Mouse (Mus musculus): ENCODE measurements at regions not wholly inside any gene's neighbourhood (a gene's known extent, or its start where the extent isn't known, plus 50 kb on each side); places are given as distances from the start of the nearest gene placed in this dataset.

DNA sequence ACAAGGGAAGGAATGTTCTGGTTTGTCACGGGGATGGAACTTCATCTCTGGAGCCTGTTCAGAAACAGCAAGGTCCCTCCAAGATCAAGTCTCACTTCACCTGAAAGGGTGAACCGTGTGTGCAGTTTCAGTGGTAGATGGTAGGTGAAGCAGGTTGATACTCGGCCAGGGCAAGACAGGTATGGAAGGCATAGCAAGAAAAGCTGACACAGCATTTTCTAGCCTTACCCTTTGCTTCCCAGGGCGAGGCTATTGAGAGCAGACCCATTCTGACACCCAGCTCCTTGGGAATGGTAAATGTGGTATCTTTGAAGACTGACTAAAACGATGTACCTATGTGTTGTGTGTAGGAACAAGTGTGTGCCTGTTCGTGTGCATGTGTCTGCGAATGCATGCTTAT lies 724.9 kb upstream of the 3110018I06Rik start:
- no peak overlapping the region for H3K4me3 ChIP-seq (ENCODE audit: low read depth, low read length)
- no peaks in the 10 kb centered on the region for H3K27me3 ChIP-seq (ENCODE audit: control insufficient read depth, insufficient read depth, low read length)
- no peaks in the 10 kb centered on the region for H3K4me1 ChIP-seq (ENCODE audit: control insufficient read depth, insufficient read depth, low read length)
- H3K4me2 ChIP-seq (ENCODE audit: low read depth, low read length), result no peak overlapping the region
- 87% methylated on average over 7 of the region's 7 CpGs for WGBS
- H3K9me3 ChIP-seq (ENCODE audit: control insufficient read depth, low read length), result no peaks in the 10 kb centered on the region
- no peak overlapping the region for H3K27ac ChIP-seq (ENCODE audit: low read depth, low read length)
- no peak for ATAC-seq (ENCODE audit: low read depth)
- H3K36me3 ChIP-seq (ENCODE audit: control insufficient read depth, insufficient read depth, low read length), result no peaks in the 10 kb centered on the region
- no peak overlapping the region for H3K9ac ChIP-seq (replicated peaks; ENCODE audit: low read depth, low read length)

DNA sequence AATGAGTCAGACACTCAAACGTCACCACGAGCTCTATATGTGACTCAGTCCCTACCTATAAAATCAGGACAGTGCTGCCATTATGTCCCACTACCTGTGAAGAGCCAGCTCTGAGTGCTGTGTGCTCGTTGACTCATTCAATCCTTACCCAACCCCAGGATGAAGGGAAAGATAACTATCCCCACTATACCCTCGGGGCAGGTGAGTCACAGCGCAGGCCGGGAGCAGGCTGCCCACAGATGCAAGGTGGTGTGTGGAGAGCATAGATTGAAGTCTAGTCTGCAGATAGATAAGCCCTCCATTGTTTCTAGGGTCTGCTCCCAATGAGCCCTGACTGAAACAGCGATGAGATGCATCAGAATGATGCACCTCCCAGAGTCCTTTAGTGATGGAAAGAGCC lies 723.9 kb upstream of the 3110018I06Rik start:
- WGBS, result 85% methylated on average over 7 of the region's 7 CpGs
- no peak for ATAC-seq (ENCODE audit: low read depth)
- no peak overlapping the region for H3K9ac ChIP-seq (replicated peaks; ENCODE audit: low read depth, low read length)

DNA sequence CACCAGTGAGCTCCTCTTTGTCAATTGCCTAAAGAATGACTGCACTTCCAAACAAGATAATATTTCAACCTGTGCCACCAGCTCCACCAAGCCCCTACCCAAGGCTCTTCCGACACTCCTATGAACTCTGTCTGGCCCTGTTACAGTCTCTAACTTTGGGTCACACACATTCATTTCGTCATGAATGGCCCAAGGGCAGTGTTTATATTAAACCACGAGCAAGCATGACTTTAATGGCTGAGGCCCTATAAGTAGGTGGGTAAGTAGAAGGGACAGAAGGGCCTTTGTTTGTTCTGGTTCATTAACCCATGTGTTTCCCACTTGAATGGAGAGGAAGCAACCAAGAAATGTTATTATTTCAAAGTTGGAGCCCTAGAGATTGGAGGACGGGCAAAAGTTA lies 714.9 kb upstream of the 3110018I06Rik start:
- no peak overlapping the region for H3K4me2 ChIP-seq (ENCODE audit: low read depth, low read length)
- no peak for ATAC-seq (ENCODE audit: low read depth)
- no peaks in the 10 kb centered on the region for H3K4me1 ChIP-seq (ENCODE audit: control insufficient read depth, insufficient read depth, low read length)
- no peak overlapping the region for H3K4me3 ChIP-seq (ENCODE audit: low read depth, low read length)
- H3K9ac ChIP-seq (replicated peaks; ENCODE audit: low read depth, low read length), result no peak overlapping the region
- H3K27me3 ChIP-seq (ENCODE audit: control insufficient read depth, insufficient read depth, low read length), result no peaks in the 10 kb centered on the region
- H3K9me3 ChIP-seq (ENCODE audit: control insufficient read depth, low read length), result no peaks in the 10 kb centered on the region
- H3K27ac ChIP-seq (ENCODE audit: low read depth, low read length), result no peak overlapping the region
- H3K36me3 ChIP-seq (ENCODE audit: control insufficient read depth, insufficient read depth, low read length), result no peaks in the 10 kb centered on the region
- WGBS, result 50% methylated on average over 4 of the region's 4 CpGs

More for the DNA sequence above, 723.9 kb upstream of the 3110018I06Rik start:
- H3K4me1 ChIP-seq (ENCODE audit: control insufficient read depth, insufficient read depth, low read length), result no peaks in the 10 kb centered on the region
- no peak overlapping the region for H3K4me3 ChIP-seq (ENCODE audit: low read depth, low read length)
- no peak overlapping the region for H3K27ac ChIP-seq (ENCODE audit: low read depth, low read length)
- H3K9me3 ChIP-seq (ENCODE audit: control insufficient read depth, low read length), result no peaks in the 10 kb centered on the region
- H3K36me3 ChIP-seq (ENCODE audit: control insufficient read depth, insufficient read depth, low read length), result no peaks in the 10 kb centered on the region
- H3K27me3 ChIP-seq (ENCODE audit: control insufficient read depth, insufficient read depth, low read length), result no peaks in the 10 kb centered on the region
- H3K4me2 ChIP-seq (ENCODE audit: low read depth, low read length), result no peak overlapping the region

DNA sequence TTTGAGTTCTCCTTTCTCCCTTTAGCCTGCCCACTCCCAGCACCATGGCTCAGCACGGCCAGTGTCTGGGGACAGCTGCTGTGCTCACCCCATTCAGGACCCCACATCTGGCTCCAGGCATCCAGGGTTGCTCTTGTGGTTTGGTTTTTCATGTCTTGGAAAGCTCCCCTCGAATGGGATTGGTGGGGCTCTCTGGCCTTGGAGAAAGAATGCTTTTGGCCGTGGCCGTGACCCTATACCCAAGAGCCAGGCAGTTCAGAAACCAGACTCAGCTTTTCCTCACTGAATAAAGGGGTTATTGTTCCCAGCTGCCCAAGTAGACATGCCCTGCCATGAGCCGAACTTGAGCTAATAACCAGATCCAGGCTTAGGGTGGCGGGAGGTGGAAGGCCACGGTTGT lies 691.8 kb upstream of the 3110018I06Rik start:
- no peak overlapping the region for H3K9ac ChIP-seq (replicated peaks; ENCODE audit: low read depth, low read length)
- H3K36me3 ChIP-seq (ENCODE audit: control insufficient read depth, insufficient read depth, low read length), result no peaks in the 10 kb centered on the region
- no peak overlapping the region for H3K4me3 ChIP-seq (ENCODE audit: low read depth, low read length)
- 77% methylated on average over 7 of the region's 7 CpGs for WGBS
- ATAC-seq (ENCODE audit: low read depth), result no peak
- no peaks in the 10 kb centered on the region for H3K27me3 ChIP-seq (ENCODE audit: control insufficient read depth, insufficient read depth, low read length)
- no peak overlapping the region for H3K27ac ChIP-seq (ENCODE audit: low read depth, low read length)
- no peaks in the 10 kb centered on the region for H3K9me3 ChIP-seq (ENCODE audit: control insufficient read depth, low read length)
- no peaks in the 10 kb centered on the region for H3K4me1 ChIP-seq (ENCODE audit: control insufficient read depth, insufficient read depth, low read length)
- H3K4me2 ChIP-seq (ENCODE audit: low read depth, low read length), result no peak overlapping the region

DNA sequence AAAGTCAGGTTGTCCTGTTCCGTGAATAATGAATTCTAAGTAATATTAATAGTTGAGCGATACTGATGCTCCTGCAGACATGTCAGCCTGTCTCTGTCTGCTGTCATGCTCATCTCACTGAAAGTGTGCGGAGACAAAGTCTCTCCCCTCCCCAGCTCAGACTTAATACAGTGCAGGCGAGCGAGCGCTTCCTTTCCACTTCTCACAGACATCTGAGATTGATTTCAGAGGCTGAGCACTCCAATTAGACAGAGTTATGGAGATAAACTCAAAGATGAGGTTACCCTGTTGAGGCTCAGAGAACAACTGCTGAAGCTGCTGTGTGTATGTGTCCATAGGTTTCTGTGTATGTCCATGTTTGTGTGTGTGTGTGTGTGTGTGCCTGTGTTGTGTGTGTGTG lies 668.7 kb upstream of the 3110018I06Rik start:
- Histone ChIP-seq H3K27ac (ENCODE audit: low read depth, low read length) (no peak overlapping the region), H3K36me3 (ENCODE audit: control insufficient read depth, insufficient read depth, low read length) (no peaks in the 10 kb centered on the region), H3K9me3 (ENCODE audit: control insufficient read depth, low read length) (no peaks in the 10 kb centered on the region), H3K9ac (replicated peaks; ENCODE audit: low read depth, low read length) (no peak overlapping the region), H3K4me2 (ENCODE audit: low read depth, low read length) (no peak overlapping the region), H3K4me1 (ENCODE audit: control insufficient read depth, insufficient read depth, low read length) (no peaks in the 10 kb centered on the region), H3K4me3 (ENCODE audit: low read depth, low read length) (no peak overlapping the region), H3K27me3 (ENCODE audit: control insufficient read depth, insufficient read depth, low read length) (no peaks in the 10 kb centered on the region)
- WGBS, result 87% methylated on average over 6 of the region's 6 CpGs
- ATAC-seq (ENCODE audit: low read depth), result no peak

DNA sequence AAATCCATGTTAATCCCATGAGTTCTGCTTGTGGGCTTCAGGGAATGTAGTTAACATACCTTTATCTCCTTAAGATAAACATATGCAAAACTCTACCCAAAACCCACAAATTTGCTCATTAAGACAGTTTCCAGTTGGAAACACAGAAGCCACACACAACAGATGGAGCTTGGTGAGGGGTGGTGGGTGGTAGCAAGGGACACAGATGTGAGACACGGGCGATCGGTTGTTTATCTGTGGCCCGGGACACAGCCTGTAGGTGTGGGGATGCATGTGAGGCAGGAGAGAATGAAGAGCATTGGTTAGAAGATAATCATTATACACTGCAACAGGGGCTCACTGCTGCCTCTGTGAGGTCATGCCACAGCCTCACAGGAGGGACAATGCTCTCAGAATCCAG lies 666.1 kb upstream of the 3110018I06Rik start:
- no peaks in the 10 kb centered on the region for H3K36me3 ChIP-seq (ENCODE audit: control insufficient read depth, insufficient read depth, low read length)
- H3K4me2 ChIP-seq (ENCODE audit: low read depth, low read length), result no peak overlapping the region
- ATAC-seq (ENCODE audit: low read depth), result no peak
- no peaks in the 10 kb centered on the region for H3K9me3 ChIP-seq (ENCODE audit: control insufficient read depth, low read length)
- no peaks in the 10 kb centered on the region for H3K4me1 ChIP-seq (ENCODE audit: control insufficient read depth, insufficient read depth, low read length)
- H3K27ac ChIP-seq (ENCODE audit: low read depth, low read length), result no peak overlapping the region
- H3K4me3 ChIP-seq (ENCODE audit: low read depth, low read length), result no peak overlapping the region
- no peak overlapping the region for H3K9ac ChIP-seq (replicated peaks; ENCODE audit: low read depth, low read length)
- H3K27me3 ChIP-seq (ENCODE audit: control insufficient read depth, insufficient read depth, low read length), result no peaks in the 10 kb centered on the region
- 86% methylated on average over 4 of the region's 4 CpGs for WGBS

DNA sequence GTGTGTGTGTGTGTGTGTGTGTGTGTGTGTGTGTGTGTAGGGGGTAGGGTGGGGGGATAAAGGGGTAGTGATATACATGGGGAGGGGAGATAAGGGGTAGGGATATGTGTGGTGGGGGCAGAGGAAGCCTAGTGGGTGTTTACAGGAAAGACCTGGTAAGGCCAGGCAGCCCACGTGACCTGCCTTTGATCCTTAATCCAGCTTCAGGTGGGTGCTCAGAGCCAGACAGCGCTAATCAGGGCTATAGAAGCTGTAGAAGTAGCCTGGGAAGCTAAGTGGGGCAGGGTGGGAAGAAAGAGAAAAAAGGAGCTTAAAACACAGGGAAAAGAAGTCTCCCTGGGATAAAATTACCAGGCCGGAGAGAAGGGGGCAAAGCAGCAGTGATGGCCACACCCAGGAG lies 659.9 kb upstream of the 3110018I06Rik start:
- no peak for ATAC-seq (ENCODE audit: low read depth)
- H3K4me3 ChIP-seq (ENCODE audit: low read depth, low read length), result no peak overlapping the region
- H3K4me1 ChIP-seq (ENCODE audit: control insufficient read depth, insufficient read depth, low read length), result no peaks in the 10 kb centered on the region
- H3K27me3 ChIP-seq (ENCODE audit: control insufficient read depth, insufficient read depth, low read length), result no peaks in the 10 kb centered on the region
- no peak overlapping the region for H3K4me2 ChIP-seq (ENCODE audit: low read depth, low read length)
- no peaks in the 10 kb centered on the region for H3K9me3 ChIP-seq (ENCODE audit: control insufficient read depth, low read length)
- H3K9ac ChIP-seq (replicated peaks; ENCODE audit: low read depth, low read length), result no peak overlapping the region
- no peak overlapping the region for H3K27ac ChIP-seq (ENCODE audit: low read depth, low read length)
- 37% methylated on average over 3 of the region's 3 CpGs for WGBS
- no peaks in the 10 kb centered on the region for H3K36me3 ChIP-seq (ENCODE audit: control insufficient read depth, insufficient read depth, low read length)

DNA sequence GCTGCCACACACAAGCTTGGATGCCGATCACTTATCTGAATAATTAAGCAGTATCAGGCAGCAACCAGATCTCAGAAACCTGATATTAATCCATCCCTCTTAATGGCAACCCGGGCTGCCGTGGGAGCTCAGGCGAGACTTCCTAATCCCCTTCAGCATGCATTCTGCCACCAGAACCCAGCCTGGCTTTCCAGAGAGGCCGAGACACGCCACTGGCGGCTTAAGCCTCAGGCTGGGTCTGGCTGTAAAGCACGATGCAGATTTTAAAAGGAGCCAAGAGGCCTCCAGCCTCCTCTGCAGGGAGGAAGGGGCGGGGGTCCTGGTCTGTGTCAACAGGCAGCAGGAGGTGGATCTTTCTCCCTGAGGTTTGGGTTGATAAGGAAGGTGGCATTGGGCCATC lies 659.1 kb upstream of the 3110018I06Rik start:
- Histone ChIP-seq H3K27me3 (ENCODE audit: control insufficient read depth, insufficient read depth, low read length) (no peaks in the 10 kb centered on the region), H3K4me3 (ENCODE audit: low read depth, low read length) (no peak overlapping the region), H3K27ac (ENCODE audit: low read depth, low read length) (no peak overlapping the region), H3K9me3 (ENCODE audit: control insufficient read depth, low read length) (no peaks in the 10 kb centered on the region), H3K4me2 (ENCODE audit: low read depth, low read length) (no peak overlapping the region), H3K9ac (replicated peaks; ENCODE audit: low read depth, low read length) (no peak overlapping the region), H3K4me1 (ENCODE audit: control insufficient read depth, insufficient read depth, low read length) (no peaks in the 10 kb centered on the region), H3K36me3 (ENCODE audit: control insufficient read depth, insufficient read depth, low read length) (no peaks in the 10 kb centered on the region)
- WGBS, result 16% methylated on average over 9 of the region's 9 CpGs
- ATAC-seq (ENCODE audit: low read depth), result no peak

DNA sequence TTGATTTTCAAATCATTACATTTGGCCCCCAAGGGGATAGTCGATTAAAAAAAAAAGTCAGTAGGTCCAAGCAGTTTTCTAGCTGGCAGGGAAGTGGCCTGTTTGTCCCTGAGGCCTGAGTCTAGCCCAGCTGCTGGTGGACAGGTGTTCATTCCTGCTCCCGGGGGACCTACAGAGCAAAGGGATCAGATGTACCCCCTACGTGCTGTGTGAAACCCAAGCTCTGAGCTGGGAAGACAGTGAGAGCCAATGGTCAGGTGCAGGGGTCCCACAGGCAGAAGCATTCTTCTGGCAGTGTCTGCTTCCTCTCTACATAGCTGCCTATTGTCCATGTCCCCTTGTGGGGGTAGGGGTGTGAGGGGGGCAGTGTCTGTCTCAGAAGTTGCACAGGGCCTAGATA lies 653.2 kb upstream of the 3110018I06Rik start:
- Histone ChIP-seq H3K4me1 (ENCODE audit: control insufficient read depth, insufficient read depth, low read length) (0 out of 2 replicates have a peak, but pooled peaks cover 4% of the 10 kb centered on the region), H3K27me3 (ENCODE audit: control insufficient read depth, insufficient read depth, low read length) (no peaks in the 10 kb centered on the region), H3K36me3 (ENCODE audit: control insufficient read depth, insufficient read depth, low read length) (no peaks in the 10 kb centered on the region), H3K9me3 (ENCODE audit: control insufficient read depth, low read length) (no peaks in the 10 kb centered on the region), H3K9ac (replicated peaks; ENCODE audit: low read depth, low read length) (no peak overlapping the region), H3K27ac (ENCODE audit: low read depth, low read length) (no peak overlapping the region), H3K4me2 (ENCODE audit: low read depth, low read length) (no peak overlapping the region), H3K4me3 (ENCODE audit: low read depth, low read length) (no peak overlapping the region)
- no peak for ATAC-seq (ENCODE audit: low read depth)
- WGBS, result 67% methylated on average over 3 of the region's 3 CpGs

DNA sequence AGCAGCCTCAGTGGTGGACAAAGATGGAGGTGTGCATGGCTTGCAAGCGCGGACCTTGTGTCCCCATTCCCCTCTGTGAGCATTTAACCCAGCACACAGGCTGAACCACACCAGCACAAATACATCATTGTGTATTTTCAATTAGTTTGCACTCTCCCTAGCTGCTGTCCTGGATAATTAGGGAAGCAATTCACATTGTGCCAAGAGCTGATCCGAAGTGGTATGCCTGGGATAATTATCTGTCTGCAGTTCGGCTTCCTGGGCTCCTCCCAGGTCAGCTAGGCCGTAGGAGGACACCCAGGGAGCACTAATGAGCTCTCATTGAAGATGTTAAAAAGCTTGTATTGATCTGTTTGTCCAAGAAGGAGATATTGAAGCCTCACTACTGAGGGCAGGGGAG lies 648.8 kb upstream of the 3110018I06Rik start:
- no peak overlapping the region for H3K4me3 ChIP-seq (ENCODE audit: low read depth, low read length)
- peaks cover 11% of the 10 kb centered on the region for H3K4me1 ChIP-seq (ENCODE audit: control insufficient read depth, insufficient read depth, low read length)
- H3K9ac ChIP-seq (replicated peaks; ENCODE audit: low read depth, low read length), result no peak overlapping the region
- H3K27ac ChIP-seq (ENCODE audit: low read depth, low read length), result no peak overlapping the region
- H3K4me2 ChIP-seq (ENCODE audit: low read depth, low read length), result no peak overlapping the region
- ATAC-seq (ENCODE audit: low read depth), result no peak
- H3K27me3 ChIP-seq (ENCODE audit: control insufficient read depth, insufficient read depth, low read length), result no peaks in the 10 kb centered on the region
- no peaks in the 10 kb centered on the region for H3K36me3 ChIP-seq (ENCODE audit: control insufficient read depth, insufficient read depth, low read length)
- H3K9me3 ChIP-seq (ENCODE audit: control insufficient read depth, low read length), result no peaks in the 10 kb centered on the region
- WGBS, result 18% methylated on average over 5 of the region's 5 CpGs

All from neural tube, embryonic 14.5 days (tissue).